Mouse (Mus musculus) erythroblast, embryonic 14.5 days (primary cell): ENCODE data around the gene Tenm3.

Experiments
- GATA1 ChIP-seq: IDR thresholded peaks from 2 replicates; pipeline ENCODE4 v1.6.1; 2012; ENCODE audit warnings: low read length, inconsistent platforms, mixed read lengths
- TAL1 ChIP-seq: IDR thresholded peaks from 3 replicates; pipeline ENCODE4 v1.6.1; 2012; ENCODE audit warnings: low read length, inconsistent platforms, mixed read lengths

- TF ChIP-seq GATA1 (no peak), TAL1 (no peak)
Observed at GRCm38 (mm10) chr8:48214386-48214785, 629.4 kb downstream of the Tenm3 start.
